Mouse (Mus musculus) kidney, embryonic 14.5 days (tissue): ENCODE data around the gene Ccdc117. TPM values are rescaled to one million over a fixed set of nuclear protein-coding genes. Genes with fewer than 3 reads are reported as not detected.

ENCODE experiments used
- ATAC-seq: fragments of 200-750 bp; cut with Nextera tagmentation; 2 replicates; pipeline ENCODE4 v1.8.0; 2017; ENCODE audit warnings: moderate number of reproducible peaks, mild to moderate bottlenecking, moderate TSS enrichment, moderate library complexity; ENCODE audit not compliant: low FRiP score, low TSS enrichment
- H3K27ac ChIP-seq: fragments of 300-500 bp; sonication (generic); 2 replicates; pipeline ENCODE4 v1.5.1; 2014; ENCODE audit warnings: low read depth, mild to moderate bottlenecking, low read length, moderate library complexity, mixed read lengths
- H3K27me3 ChIP-seq: fragments of 300-500 bp; sonication (generic); 2 replicates; pipeline ENCODE4 v1.6.1; 2014; ENCODE audit warnings: mild to moderate bottlenecking, low read length; ENCODE audit not compliant: control insufficient read depth, insufficient read depth
- H3K36me3 ChIP-seq: fragments of 300-500 bp; sonication (generic); 2 replicates; pipeline ENCODE4 v1.6.1; 2014; ENCODE audit warnings: low read length, mixed read lengths; ENCODE audit not compliant: control insufficient read depth, insufficient read depth
- H3K4me1 ChIP-seq: fragments of 300-500 bp; sonication (generic); 2 replicates; pipeline ENCODE4 v1.6.1; 2014; ENCODE audit warnings: low read length, mixed read lengths; ENCODE audit not compliant: control insufficient read depth, insufficient read depth
- H3K4me2 ChIP-seq: fragments of 300-500 bp; sonication (generic); replicated peaks from 2 replicates; pipeline ENCODE4 v1.6.1; 2014; ENCODE audit warnings: low read depth, mild to moderate bottlenecking, low read length
- H3K4me3 ChIP-seq: fragments of 300-500 bp; sonication (generic); 2 replicates; pipeline ENCODE4 v1.5.1; 2014; ENCODE audit warnings: mild to moderate bottlenecking, low read length
- H3K9ac ChIP-seq: fragments of 300-500 bp; sonication (generic); 2 replicates; pipeline ENCODE4 v1.6.1; 2014; ENCODE audit warnings: low read depth, mild to moderate bottlenecking, low read length, moderate library complexity
- H3K9me3 ChIP-seq: fragments of 300-500 bp; sonication (generic); 2 replicates; pipeline ENCODE4 v1.6.1; 2016; ENCODE audit warnings: low read length; ENCODE audit not compliant: control insufficient read depth
- WGBS: fragments of 180-500 bp; shearing (Covaris S2); extraction: QIAGEN DNeasy Blood & Tissue Kit; methylation state at CpG from one replicate; pipeline ENCODE4 v1.1.7; 2014; 5-methylcytosine and 5-hydroxymethylcytosine counted together
- polyA plus RNA-seq: library from polyadenylated mRNA; unstranded; fragments of >200 nt; fragmentation: Nextera tagmentation; extraction: Ambion mirVana; gene quantifications from 2 replicates; pipeline ENCODE4 v1.2.1, GENCODE M21; 2014

Ccdc117 gene
- polyA plus RNA-seq, 1 experiment from 2014 or later = 21.3 TPM

DNA sequence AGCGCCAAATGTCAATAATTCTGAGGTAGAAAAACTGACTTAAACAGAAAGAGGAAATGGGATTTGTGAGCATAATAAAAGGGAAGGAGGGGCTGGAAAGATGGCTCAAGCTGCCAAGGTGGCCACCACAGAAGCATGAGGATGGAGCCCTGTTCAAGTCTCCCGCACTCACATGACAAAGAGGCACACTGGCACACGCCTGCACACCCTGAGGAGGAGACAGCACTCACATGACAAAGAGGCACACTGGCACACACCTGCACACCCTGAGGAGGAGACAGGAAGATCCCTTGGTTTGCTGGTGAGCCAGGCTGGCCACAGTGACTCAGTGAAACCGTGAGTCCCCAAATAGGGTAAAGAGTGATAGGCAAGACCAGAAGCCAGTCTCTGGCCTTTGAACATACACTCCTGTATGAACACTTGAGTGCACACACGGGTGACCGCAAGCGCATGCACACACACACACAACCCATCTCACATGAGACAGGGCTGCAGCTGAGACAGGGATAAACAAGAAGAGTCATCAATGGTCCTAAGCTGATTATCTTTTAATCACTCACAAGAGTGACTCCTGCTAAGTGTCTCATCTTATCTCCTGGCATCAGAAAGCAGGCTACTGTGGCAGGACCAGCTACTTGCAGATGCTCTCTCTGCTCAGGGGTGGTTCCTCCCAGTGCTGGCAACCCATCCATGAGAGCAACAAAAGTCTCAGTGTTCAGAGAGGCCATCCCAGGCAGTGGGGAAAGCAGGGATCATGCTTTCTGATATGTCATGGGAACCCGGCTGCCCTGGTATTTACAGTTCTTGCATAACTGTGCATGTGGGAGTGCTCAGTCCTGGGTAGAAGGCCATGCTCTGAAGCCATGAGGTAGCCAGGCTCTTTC is 32.5 kb downstream of the Ccdc117 start:
- no peaks in the 10 kb centered on the region for H3K27me3 ChIP-seq
- 82% methylated on average over 8 of the region's 8 CpGs for WGBS

GRCm38 (mm10) chr11:5505856-5506575 is 36.0 kb downstream of the Ccdc117 start:
- Histone ChIP-seq H3K9ac (peak overlapping the region; percentile 18; the same call in 1 of the 2 replicates), H3K27me3 (no peaks in the 10 kb centered on the region), H3K4me1 (no peaks in the 10 kb centered on the region), H3K9me3 (no peaks in the 10 kb centered on the region), H3K27ac (peak overlapping the region; percentile 44; the same call in 1 of the 2 replicates), H3K4me2 (peak overlapping the region; percentile 39), H3K36me3 (no peaks in the 10 kb centered on the region), H3K4me3 (peak overlapping the region; percentile 10; the same call in 1 of the 2 replicates)
- 17% methylated on average over 18 of the region's 18 CpGs for WGBS
- peak; percentile 81 for ATAC-seq

More for the DNA sequence above, 32.5 kb downstream of the Ccdc117 start:
- Histone ChIP-seq H3K4me2 (no peak overlapping the region), H3K4me1 (no peaks in the 10 kb centered on the region), H3K9ac (no peak overlapping the region), H3K4me3 (no peak overlapping the region), H3K27ac (no peak overlapping the region), H3K36me3 (no peaks in the 10 kb centered on the region), H3K9me3 (no peaks in the 10 kb centered on the region)
- ATAC-seq = no peak

- H3K27ac ChIP-seq = no peak overlapping the region
- H3K4me2 ChIP-seq = no peak overlapping the region
- H3K27me3 ChIP-seq = no peaks in the 10 kb centered on the region
- 85% methylated on average over 10 of the region's 10 CpGs for WGBS
- H3K9me3 ChIP-seq = no peaks in the 10 kb centered on the region
- no peaks in the 10 kb centered on the region for H3K36me3 ChIP-seq
- H3K9ac ChIP-seq = no peak overlapping the region
- no peaks in the 10 kb centered on the region for H3K4me1 ChIP-seq
- H3K4me3 ChIP-seq = no peak overlapping the region
- no peak for ATAC-seq
Measured at GRCm38 (mm10) chr11:5502351-5503051, 39.5 kb downstream of the Ccdc117 start.

DNA sequence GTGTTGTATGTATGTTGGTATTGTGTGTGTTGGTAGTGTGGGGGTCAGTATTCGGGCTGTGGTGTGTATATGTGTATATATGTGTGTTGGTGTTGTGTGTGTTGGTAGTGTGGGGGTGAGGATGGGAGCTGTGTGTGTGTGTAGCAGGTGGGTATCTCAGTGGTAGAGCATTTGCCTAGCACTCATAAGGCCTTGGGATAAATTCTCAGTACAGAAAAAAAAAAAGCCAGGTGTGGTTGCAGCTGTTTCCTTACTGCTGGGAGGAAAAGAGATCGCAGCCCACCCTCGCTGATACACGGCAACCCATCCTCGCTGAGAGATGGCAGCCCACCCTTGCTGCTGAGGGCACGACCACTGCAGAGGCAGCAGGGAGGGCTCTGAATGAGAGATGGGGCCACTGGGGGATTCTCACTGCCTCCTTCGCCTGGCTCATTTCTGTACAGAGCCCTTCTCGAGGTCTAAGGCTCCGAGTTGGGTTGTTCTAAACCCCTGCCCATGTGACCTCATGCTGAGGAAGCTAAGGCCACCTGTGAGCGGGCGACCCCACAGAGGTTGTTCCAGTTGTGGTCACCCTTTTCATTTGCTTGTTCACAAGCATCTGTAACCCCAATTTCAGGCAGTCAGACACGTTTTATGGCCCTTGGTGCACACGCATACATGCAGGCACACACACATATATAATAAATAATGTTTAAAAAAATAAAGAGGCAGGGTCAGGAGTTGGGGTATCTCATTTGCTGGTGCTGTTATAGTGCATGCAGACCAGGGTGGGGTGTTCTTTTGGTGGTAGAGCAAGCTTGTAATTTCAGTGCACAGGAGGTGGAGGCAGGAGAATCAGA is 40.9 kb downstream of the Ccdc117 start:
- no peak overlapping the region for H3K4me2 ChIP-seq
- H3K4me3 ChIP-seq = no peak overlapping the region
- no peak for ATAC-seq
- no peaks in the 10 kb centered on the region for H3K36me3 ChIP-seq
- no peaks in the 10 kb centered on the region for H3K27me3 ChIP-seq
- no peaks in the 10 kb centered on the region for H3K4me1 ChIP-seq
- no peak overlapping the region for H3K9ac ChIP-seq
- no peaks in the 10 kb centered on the region for H3K9me3 ChIP-seq
- WGBS = 77% methylated on average over 13 of the region's 13 CpGs
- H3K27ac ChIP-seq = no peak overlapping the region

GRCm38 (mm10) chr11:5499961-5500644 is 41.9 kb downstream of the Ccdc117 start:
- Histone ChIP-seq H3K4me2 (no peak overlapping the region), H3K27ac (no peak overlapping the region), H3K27me3 (no peaks in the 10 kb centered on the region), H3K9ac (no peak overlapping the region), H3K36me3 (no peaks in the 10 kb centered on the region), H3K4me1 (no peaks in the 10 kb centered on the region), H3K9me3 (no peaks in the 10 kb centered on the region), H3K4me3 (no peak overlapping the region)
- WGBS = 86% methylated on average over 11 of the region's 11 CpGs
- no peak for ATAC-seq

- peak; percentile 52; the same call in 1 of the 2 replicates for ATAC-seq
- no peaks in the 10 kb centered on the region for H3K36me3 ChIP-seq
- H3K9ac ChIP-seq = no peak overlapping the region
- no peak overlapping the region for H3K4me2 ChIP-seq
- H3K4me1 ChIP-seq = no peaks in the 10 kb centered on the region
- H3K9me3 ChIP-seq = no peaks in the 10 kb centered on the region
- H3K27ac ChIP-seq = peak overlapping the region; percentile 31; the same call in 1 of the 2 replicates
- H3K4me3 ChIP-seq = no peak overlapping the region
- WGBS = 60% methylated on average over 13 of the region's 13 CpGs
- no peaks in the 10 kb centered on the region for H3K27me3 ChIP-seq
Measured at GRCm38 (mm10) chr11:5498931-5499661, 42.9 kb downstream of the Ccdc117 start.

- Histone ChIP-seq H3K27me3 (no peaks in the 10 kb centered on the region), H3K4me1 (no peaks in the 10 kb centered on the region), H3K9me3 (no peaks in the 10 kb centered on the region), H3K4me2 (no peak overlapping the region), H3K9ac (no peak overlapping the region), H3K27ac (peak overlapping the region; percentile 31; the same call in 1 of the 2 replicates), H3K4me3 (no peak overlapping the region), H3K36me3 (no peaks in the 10 kb centered on the region)
- no peak for ATAC-seq
- WGBS = 86% methylated on average over 9 of the region's 9 CpGs
Measured at GRCm38 (mm10) chr11:5498422-5498821, 43.6 kb downstream of the Ccdc117 start.
